Mouse (Mus musculus): ENCODE results near the gene Mitf. TPM values are rescaled to one million over a fixed set of nuclear protein-coding genes. Genes with fewer than 3 reads are reported as not detected.

Mitf gene
- total RNA-seq, 1 experiment from 2014 or later, result 2.4 TPM

DNA sequence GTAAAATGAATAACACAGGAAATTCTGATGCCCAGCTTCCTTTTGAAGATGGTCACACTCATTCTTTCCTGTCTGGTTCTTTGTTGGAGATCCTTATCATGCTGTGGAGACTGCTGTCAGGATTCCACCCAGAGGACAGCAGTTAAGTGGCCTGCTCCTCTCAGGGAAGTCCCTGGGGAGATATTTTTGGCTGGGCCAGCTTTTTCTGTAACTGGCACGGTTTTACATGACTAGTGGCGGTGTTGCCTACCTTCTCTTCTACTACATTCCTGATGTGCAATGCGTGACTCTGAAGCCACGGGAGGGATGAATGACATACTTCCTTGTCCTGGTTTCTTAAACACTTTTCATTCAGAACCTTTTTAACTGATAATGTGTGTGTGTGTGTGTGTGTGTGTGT is 63.1 kb downstream of the Mitf start:
- no peak for ATAC-seq (replicated peaks; ENCODE audit: insufficient number of reproducible peaks, low FRiP score, low TSS enrichment, poor library complexity, severe bottlenecking)

DNA sequence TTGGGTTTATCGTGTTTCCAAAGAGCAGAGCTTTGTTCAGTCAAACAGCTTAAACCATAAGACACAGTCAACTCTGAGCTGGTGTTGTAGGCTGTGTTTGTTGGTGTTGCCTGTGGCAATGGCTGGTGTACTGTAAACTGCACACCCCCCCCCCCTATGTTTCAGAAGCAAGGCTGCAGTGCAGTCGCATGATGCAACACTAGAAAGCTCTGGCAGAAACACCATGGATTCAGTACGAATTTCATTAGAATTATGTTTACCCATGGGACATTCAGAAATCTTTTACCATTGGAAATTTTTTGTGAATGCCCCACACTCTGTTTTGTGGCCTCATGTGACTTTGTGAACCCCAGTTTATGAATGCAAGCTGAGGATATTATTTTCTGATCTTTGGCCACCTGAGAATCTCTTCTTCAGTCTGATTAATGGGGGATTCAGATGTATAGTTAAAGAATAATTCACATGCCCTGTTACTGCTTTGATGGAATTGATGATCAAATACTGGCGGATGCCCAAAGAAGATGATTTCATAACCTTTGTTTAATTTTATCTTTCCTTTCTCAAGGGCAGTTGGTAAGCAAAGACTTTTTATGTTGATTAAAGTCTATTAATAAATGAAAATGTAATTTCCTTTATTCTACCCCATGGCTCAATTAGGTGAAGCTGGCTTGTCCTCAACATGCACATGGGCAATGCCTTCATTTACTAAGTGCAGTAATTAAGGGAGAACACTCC is 64.6 kb downstream of the Mitf start:
- no peak for ATAC-seq (replicated peaks; ENCODE audit: insufficient number of reproducible peaks, low FRiP score, low TSS enrichment, poor library complexity, severe bottlenecking)

DNA sequence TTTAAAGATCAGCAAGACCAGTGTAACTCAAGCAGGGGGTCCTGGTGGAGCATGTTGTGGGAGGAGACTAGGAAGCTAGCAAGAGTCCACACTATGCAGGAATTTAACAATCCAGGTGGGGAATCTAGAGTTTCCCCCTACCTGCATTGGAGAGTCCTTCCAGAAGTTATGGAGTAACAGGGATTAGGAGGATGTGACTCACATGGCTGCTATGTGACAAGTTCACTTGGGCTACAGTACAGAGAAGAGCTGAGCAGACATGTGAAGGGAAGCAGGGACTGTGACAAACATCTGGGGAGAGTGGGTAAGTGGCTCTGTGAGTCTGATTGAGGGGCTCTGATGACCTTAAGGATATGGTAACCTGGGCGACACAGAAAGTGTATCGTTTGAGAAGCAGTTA is 66.2 kb downstream of the Mitf start:
- no peak for ATAC-seq (replicated peaks; ENCODE audit: insufficient number of reproducible peaks, low FRiP score, low TSS enrichment, poor library complexity, severe bottlenecking)

DNA sequence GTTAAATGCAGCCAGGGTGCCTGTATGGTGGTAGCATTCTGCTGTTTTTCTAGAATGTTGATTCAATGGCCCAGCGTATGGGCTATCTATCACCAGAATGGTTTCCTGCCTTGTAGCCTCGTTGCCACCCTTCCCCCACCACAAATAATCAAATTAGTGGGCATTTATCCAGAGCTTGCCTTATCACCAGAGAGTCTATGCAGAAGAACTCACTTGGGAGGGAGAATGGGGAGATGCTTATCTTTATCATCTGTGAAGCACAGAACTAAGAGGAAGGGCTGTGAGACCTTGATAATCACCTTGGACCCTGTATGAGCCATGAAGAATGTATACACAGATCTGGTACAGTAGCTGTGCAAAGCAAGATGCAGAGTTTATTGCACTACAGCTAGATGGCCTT is 70.1 kb downstream of the Mitf start:
- ATAC-seq (replicated peaks; ENCODE audit: insufficient number of reproducible peaks, low FRiP score, low TSS enrichment, poor library complexity, severe bottlenecking), result no peak

DNA sequence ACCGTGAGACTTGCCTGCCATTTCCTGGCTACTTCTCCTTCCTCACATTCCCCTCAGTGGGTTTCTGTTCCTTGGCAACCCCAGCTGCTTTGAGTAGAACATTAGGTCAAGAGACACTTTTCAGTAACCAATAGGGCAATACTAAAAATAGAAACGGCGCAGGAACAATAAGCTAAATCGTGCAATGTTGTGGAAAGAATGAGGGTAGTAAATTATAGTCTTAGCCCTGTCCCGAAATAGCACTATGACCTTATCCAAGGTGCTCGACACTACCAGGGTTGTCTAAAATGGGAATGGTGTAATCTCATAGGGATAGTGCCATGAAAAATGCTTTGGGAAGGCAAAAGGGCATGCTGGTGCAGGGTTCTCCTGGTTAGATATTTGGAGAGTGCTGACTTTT is 70.6 kb downstream of the Mitf start:
- ATAC-seq (replicated peaks; ENCODE audit: insufficient number of reproducible peaks, low FRiP score, low TSS enrichment, poor library complexity, severe bottlenecking), result no peak

DNA sequence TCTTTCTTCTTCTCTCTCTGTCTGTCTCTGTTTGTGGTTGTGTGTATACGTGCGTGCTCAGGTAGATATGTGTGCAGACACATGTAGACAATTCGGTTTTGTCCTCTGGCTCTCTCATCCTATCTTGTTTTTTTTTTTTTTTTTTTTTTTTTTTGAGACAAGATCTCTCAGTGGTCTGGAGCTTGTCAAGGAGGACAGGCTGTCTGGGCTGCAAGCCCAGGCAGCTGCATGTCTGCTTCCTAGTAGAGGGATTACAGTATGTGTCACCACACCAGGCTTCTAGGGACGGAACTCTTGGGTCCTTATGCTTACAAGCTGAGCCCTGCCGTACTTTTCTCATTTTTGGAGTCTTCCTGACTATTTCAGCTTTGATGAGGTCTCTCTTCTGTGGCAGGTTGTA is 73.5 kb downstream of the Mitf start:
- no peak for ATAC-seq (replicated peaks; ENCODE audit: insufficient number of reproducible peaks, low FRiP score, low TSS enrichment, poor library complexity, severe bottlenecking)

DNA sequence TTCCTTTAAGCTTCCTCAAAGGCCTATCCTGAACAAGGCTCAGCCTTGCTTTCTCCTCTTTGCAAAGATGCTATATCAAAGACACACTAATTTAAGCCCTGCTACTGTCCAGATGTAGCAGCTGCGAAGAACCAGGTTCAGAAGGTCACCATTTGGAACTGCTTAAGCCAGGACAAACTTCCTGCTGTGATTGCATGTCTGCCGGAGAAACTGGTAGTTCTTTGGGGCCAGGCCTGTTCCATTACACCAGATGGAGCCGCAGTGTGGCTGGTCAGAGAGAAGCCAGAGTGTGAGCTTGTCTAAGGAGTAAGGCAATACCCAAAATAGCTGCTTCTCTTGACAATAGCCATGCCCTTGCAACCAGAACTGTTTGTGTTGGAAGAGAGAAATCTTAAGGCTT is 75.1 kb downstream of the Mitf start:
- ATAC-seq (replicated peaks; ENCODE audit: insufficient number of reproducible peaks, low FRiP score, low TSS enrichment, poor library complexity, severe bottlenecking), result no peak

DNA sequence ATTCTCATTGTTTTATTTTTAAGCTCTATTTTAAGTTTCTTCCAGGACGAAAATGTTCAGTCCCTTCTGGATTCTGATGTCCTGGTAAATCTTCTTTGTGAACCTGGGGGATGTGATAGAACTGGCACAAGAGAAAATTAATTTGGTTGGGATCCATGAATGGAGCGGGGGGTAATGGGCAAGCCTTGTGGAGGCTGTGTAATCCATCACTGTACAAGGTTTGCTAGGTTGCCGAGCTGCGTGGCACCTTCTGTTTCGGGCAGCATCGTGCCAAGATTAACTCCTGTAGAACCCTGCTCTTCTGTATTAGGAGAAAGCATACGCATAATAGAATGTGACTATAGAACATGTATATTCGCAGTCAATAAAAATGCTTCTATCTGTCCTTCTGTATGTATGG is 76.1 kb downstream of the Mitf start:
- ATAC-seq (replicated peaks; ENCODE audit: insufficient number of reproducible peaks, low FRiP score, low TSS enrichment, poor library complexity, severe bottlenecking), result no peak

DNA sequence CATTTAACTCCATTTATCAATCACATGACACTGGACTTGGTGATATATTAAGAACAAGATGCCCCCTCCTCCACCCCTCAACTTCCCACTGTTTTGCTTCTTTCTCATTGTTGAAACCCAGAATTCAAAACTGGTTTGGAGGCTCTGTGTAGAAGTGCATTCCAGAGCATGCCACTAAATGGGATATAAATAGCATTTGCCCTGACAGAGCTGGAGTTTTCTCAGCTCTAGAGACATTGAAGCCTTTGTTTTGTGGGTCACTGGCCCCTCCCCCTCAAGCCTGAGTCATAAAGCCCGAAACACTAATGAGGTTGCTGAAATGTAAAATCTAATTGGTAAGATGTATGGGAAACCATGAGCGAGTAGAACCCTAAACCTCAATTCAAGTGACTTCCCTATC is 76.6 kb downstream of the Mitf start:
- no peak for ATAC-seq (replicated peaks; ENCODE audit: insufficient number of reproducible peaks, low FRiP score, low TSS enrichment, poor library complexity, severe bottlenecking)

DNA sequence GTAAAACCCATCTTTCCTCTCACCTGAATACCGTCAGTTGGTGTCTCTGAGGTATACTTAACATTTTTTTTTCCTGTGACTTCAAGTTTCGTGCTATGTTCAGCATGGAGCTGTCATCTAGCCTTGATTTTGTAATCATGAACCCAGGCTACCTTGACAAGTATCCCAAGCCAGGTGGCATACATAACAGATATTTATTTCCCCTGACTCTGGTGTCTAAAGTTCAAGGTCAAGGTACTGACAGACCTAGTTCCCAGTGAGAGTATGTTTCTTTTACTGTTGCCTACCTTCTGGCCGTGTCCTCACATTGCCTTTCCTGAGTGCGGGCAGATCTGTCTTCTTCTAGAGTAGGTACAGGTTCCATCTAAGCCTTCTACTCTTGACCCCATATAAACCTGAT is 78.1 kb downstream of the Mitf start:
- no peak for ATAC-seq (replicated peaks; ENCODE audit: insufficient number of reproducible peaks, low FRiP score, low TSS enrichment, poor library complexity, severe bottlenecking)

DNA sequence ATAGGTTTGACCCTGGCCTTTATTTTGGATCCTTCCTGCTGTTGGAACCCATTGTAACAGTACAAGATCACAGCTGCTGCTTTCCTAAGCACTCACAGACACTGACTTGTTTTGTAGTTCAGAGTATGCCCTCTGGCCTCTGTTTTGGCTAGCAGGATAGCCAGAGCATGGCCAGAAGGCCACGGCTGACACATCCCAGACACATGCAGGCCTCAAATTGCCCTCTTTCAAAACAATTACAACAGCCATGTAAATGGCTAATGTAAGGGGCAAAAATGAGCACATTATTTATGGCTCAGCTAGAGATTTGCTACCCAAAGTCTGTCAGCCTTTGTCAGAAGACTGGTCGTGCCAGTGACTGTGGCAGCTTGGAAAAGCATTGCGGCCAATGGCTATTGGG is 78.8 kb downstream of the Mitf start:
- ATAC-seq (replicated peaks; ENCODE audit: insufficient number of reproducible peaks, low FRiP score, low TSS enrichment, poor library complexity, severe bottlenecking), result no peak

DNA sequence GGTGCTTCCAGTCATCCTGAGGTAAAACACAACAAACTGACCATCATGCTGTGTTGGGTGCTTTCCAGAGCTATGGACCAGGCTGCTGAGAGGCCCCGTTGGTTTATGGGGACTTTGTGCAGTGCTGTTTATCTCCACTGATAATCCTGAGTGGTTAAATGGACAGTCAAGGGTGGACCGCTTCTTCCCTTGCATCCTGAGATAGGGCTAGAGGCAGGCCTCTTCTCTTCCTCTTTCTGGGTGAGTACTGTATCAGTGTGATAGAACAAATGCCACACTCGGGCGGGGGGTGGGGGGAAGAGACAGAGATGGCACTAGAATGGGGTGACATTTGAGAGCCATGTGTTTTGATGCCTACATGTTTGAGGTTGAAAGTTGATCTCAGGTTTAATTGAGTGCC is 81.0 kb downstream of the Mitf start:
- 0 out of 2 replicates have a peak, but pooled peaks have one; percentile 35 for ATAC-seq (replicated peaks; ENCODE audit: insufficient number of reproducible peaks, low FRiP score, low TSS enrichment, poor library complexity, severe bottlenecking)

DNA sequence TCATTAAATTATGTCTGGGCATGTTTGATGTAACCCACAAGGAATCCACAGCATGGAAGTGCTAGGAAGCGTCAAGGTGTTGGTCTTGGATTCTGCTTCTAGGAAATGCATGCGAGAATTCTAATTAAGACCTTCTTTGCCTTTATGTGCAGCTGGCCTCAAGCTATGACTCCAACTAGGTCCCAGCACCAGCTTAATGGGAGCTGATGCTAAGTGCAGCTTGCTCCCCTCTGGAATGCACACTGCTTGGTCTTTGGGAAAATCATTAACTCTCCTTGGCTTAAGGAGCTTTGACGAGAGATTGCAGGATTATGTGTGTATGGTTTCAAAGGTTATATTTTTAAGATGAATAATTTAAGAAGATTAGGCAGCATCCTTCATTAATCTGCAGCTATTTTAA is 81.7 kb downstream of the Mitf start:
- no peak for ATAC-seq (replicated peaks; ENCODE audit: insufficient number of reproducible peaks, low FRiP score, low TSS enrichment, poor library complexity, severe bottlenecking)

DNA sequence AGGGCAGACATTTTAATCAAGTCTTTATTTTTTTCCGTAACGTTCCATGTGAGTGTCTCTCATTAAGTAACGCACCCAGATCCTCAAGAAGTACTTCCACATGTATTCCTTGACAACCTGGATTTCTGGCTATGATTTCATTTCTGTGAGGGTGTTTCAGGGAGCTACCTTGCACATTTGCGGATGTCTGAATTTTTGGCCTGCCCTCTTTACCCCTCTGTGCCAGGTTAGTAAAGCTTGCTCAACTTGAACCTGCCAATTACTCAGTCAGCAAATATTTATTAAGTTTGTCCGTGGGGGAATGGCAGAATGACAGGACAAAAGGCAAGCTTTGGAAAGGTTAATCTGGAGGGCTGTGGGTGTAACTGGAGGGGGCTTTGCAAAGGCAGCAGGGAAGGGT is 86.7 kb downstream of the Mitf start:
- no peak for ATAC-seq (replicated peaks; ENCODE audit: insufficient number of reproducible peaks, low FRiP score, low TSS enrichment, poor library complexity, severe bottlenecking)

DNA sequence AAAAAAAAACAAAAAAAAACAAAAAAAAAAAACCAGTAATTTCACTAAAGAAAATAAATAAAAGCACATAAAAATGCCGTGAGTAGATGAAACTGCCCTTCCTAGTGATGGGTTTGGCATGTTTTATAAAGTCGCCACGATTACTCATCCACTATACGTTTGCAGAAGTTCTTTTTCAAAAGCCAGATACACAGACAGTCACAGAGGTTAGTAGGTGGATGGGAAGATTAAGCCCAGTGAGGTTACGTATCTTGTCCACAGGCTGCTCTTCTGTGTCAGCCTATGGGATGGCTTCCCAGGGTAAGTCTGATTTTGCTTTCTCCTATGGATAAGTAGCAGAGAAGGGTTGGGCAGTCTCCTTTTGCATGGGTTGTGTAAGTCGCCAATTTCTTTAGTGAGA is 90.3 kb downstream of the Mitf start:
- no peak for ATAC-seq (replicated peaks; ENCODE audit: insufficient number of reproducible peaks, low FRiP score, low TSS enrichment, poor library complexity, severe bottlenecking)

DNA sequence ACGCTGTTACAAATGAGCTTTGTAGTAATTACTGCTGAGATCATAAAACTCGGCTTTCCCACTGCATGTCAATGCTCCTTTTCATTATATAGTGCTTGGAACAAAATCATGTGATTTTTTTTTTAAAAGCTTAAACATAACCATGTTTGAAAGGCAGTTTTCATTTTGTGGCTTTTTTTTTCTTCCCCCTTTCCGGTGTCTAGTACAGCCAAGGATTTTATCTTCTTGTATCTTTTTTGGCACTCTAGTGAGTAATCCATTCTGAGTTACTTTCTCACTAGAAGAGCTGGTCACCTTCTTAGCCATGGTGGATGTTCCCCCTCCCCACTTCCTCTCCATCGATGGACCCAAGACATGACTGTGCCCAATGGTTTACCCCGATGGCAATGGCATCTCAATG is 91.2 kb downstream of the Mitf start:
- ATAC-seq (replicated peaks; ENCODE audit: insufficient number of reproducible peaks, low FRiP score, low TSS enrichment, poor library complexity, severe bottlenecking), result no peak

DNA sequence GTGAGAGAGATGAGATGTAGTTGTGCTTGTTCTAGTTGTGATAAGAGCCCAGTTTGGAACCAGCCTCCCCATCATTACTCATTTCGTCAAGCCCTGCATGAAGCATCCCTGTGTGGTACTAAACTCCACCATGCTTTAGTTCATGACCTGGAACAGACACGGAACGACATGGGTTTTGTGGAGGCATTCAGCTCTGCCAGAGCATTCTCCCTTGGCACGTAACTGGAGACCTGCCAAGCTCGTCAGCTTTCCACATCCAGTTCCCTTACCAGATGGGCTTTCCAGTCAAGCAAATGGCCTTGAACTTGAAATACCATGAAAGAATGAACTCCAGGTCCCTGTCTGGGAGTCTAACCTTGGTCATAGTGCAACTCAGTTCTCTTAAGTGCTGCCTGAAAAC is 94.7 kb downstream of the Mitf start:
- ATAC-seq (replicated peaks; ENCODE audit: insufficient number of reproducible peaks, low FRiP score, low TSS enrichment, poor library complexity, severe bottlenecking), result no peak

DNA sequence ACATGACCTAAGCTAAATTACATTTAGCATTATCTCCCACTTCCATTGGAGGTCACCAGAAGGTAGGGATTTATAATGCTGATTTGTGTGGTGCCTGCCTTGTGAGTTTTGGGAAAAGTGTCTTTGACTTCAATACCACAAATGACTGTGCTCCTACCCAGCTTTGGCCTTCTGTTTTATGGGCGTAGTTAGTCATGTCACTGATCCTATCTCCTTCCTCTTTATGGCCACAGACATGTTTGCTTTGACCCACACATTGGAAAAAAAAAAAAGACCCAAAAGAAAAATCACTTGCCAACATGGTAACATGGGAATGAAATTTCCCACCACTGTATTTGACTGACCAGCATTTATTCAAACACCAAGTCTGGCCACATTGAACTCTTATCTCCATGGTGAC is 95.4 kb downstream of the Mitf start:
- no peak for ATAC-seq (replicated peaks; ENCODE audit: insufficient number of reproducible peaks, low FRiP score, low TSS enrichment, poor library complexity, severe bottlenecking)

DNA sequence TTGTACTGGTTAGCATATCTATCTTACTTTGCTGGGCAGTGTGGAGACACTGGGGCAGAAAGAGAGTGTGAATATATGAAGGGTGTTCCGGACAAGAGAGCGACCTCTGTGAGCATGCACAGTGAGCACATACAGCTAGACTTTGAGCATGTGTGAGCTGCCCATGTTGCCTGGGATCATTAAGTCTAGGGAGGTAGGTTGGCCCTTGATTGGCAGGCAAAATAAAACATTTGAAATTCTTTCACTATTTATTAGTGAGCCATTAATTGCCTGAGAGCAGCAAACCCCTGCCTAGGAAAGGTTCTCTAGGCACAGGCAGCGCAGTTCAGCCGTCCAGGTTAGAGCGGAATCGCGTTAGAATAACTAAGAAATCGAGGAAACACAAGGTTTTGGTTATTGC is 107.9 kb downstream of the Mitf start:
- no peak for ATAC-seq (replicated peaks; ENCODE audit: insufficient number of reproducible peaks, low FRiP score, low TSS enrichment, poor library complexity, severe bottlenecking)

DNA sequence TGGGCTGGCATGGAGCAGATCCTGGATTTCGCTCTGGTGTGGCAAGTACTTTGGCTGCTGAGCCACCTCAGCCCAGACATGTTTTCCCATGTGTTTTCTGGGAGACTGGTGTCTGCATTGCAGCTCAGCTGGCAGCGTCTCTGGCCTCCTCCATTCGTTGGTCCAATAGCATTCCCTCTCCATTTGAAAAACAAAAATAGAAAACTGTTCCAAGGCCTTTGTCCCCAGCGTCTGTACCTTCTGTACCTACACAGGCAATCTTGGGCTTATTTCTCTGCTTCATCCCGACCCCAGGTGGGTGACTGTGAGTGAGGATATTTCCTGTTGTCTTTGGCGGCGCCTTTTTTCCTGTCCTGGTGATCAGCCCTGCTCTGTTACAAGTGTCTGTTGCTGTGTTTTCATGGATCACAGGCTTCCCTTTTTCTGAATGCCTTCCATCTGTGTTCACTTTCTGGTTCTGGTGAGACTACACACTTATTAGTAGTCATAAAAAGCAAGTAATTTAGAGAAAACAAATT is 109.6 kb downstream of the Mitf start:
- no peak for ATAC-seq (replicated peaks; ENCODE audit: insufficient number of reproducible peaks, low FRiP score, low TSS enrichment, poor library complexity, severe bottlenecking)

DNA sequence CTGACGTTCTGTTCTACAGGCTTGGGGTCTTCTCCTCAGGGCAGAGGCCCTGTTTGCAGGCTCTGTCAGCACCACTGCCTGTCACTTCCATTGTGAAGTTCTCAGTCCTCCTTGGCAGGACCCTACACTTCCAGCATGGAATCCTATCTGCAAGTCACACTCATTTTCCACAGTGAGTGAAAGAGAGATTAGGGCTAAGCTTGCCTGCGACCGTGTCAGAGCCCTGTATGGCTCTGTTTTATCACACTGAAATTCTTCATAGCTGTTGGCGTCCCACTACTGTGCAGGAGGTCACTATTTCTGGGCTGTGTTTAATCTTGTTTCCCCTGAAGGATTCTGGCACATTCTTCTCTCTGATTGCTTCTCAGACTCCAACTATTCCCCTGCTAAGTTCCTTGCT is 111.2 kb downstream of the Mitf start:
- no peak for ATAC-seq (replicated peaks; ENCODE audit: insufficient number of reproducible peaks, low FRiP score, low TSS enrichment, poor library complexity, severe bottlenecking)

All from monocyte, adult 5-6 weeks (primary cell).